Comparison of ENCODE assay signal across 19 mouse cellular contexts in the genomic region with DNA sequence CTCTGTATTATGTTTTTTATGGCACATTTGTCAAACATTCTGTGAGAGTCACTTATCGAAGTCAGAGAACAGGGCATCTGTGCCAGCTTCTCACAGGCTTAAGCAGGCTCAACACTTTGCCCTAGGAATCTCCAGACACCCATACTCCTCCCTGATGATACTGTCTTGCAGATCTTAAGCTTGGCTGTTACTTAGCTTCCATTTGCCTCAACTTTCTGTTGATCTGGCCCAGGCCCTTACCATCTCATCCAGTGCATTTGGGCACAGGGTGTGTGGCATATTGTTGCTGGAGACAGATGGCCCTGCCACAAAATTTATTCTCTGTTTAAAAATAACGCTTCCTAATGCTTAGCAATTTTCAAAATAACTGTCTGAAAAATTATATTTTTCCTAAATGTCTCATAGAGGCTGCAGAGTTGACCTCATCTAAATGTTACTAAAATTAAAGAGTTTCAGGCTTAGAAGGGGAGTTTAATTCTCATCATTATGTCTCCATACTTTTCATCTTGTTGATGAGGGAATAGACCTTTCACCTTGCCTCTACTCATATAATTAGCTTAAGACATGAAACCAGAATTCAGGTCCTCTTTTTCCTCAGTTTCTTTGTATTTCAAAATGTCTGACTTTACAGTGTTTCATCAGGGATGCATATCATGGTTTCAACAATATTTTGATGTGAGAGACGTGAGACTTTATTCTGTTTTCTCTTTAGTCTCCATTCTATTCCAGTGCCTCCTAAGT.
A peak's percentile ranks its signal among the peaks of the same experiment; 100 is the strongest.
DNase-seq lines count a peak whose midpoint lies in the region; ATAC-seq and TF ChIP-seq lines count a peak whose summit lies in the region.
"Had no signal": no experiment of that assay in that cellular context is flagged by ENCODE, and none has a peak within 500 bp of the region (broad histone marks: within the 10 kb centered on the region; RNA-seq: fewer than 3 reads in every experiment).

No protein-coding gene starts in this region.

- no peak for TF ChIP-seq POLR2A in lung, adult 2 months (IDR thresholded peaks at IDR 0.05; ENCODE audit: borderline replicate concordance, extremely low read depth, low read depth, low read length)

- 0 out of 2 replicates have a peak overlapping the region, but pooled peaks have one; percentile 50 for H3K27ac ChIP-seq in forebrain, embryonic 12.5 days
- H3K27ac ChIP-seq in heart, embryonic 12.5 days (ENCODE audit: poor library complexity, severe bottlenecking), result no peak overlapping the region
- H3K27ac ChIP-seq: heart, adult 2 months; kidney, embryonic 15.5 days had no signal

- TF ChIP-seq CTCF in lung, adult 2 months (IDR thresholded peaks at IDR 0.05; ENCODE audit: insufficient read depth, low read length), result no peak

- H3K36me3 ChIP-seq in forebrain, embryonic 12.5 days (replicated peaks), result no peaks in the 10 kb centered on the region
- H3K36me3 ChIP-seq in heart, embryonic 12.5 days, result no peaks in the 10 kb centered on the region
- H3K36me3 ChIP-seq: kidney, embryonic 15.5 days had no signal

- H3K4me2 ChIP-seq in forebrain, embryonic 12.5 days, result no peak overlapping the region
- H3K4me2 ChIP-seq in heart, embryonic 12.5 days, result no peak overlapping the region
- H3K4me2 ChIP-seq: kidney, embryonic 15.5 days had no signal

- no peaks in the 10 kb centered on the region for H3K4me1 ChIP-seq in forebrain, embryonic 12.5 days
- no peaks in the 10 kb centered on the region for H3K4me1 ChIP-seq in lung, adult 2 months (ENCODE audit: control insufficient read depth, insufficient read depth, low read length)
- H3K4me1 ChIP-seq in heart, embryonic 12.5 days (replicated peaks), result no peaks in the 10 kb centered on the region
- H3K4me1 ChIP-seq: kidney, embryonic 15.5 days had no signal

- H3K9me3 ChIP-seq in forebrain, embryonic 12.5 days, result no peaks in the 10 kb centered on the region
- H3K9me3 ChIP-seq in heart, embryonic 12.5 days (replicated peaks), result no peaks in the 10 kb centered on the region
- H3K9me3 ChIP-seq: kidney, embryonic 15.5 days had no signal

- 55% methylated on average over 3 of the region's 3 CpGs for WGBS in forebrain, embryonic 12.5 days
- 66% methylated on average over 3 of the region's 3 CpGs for WGBS in lung, adult 2 months
- 76% methylated on average over 3 of the region's 3 CpGs for WGBS in heart, embryonic 12.5 days

- peak; percentile 5 to 8 for DNase-seq in cerebellum, postnatal 10 days
- DNase-seq in cerebellum, adult 9-10 months, result no peak
- peak; percentile 39 to 83 for DNase-seq in layer of hippocampus, adult 18-20 months (ENCODE audit: low spot score in 2 of 2)
- peak; percentile 26 to 27 for DNase-seq in layer of hippocampus, postnatal 25 days (ENCODE audit: extremely low spot score in 1 of 2, low spot score in 1 of 2)
- DNase-seq in lung, adult 2 months, result no peak
- no peak for DNase-seq in adrenal gland, postnatal 14 days
- DNase-seq: adrenal gland, postnatal 36 days; cerebellum, adult 8-10 months; gastrocnemius, postnatal 25 days; heart, adult 2 months; liver; liver, postnatal 0 days; lung, postnatal 36 days; thymus, postnatal 4 days had no signal

- H3K27me3 ChIP-seq in forebrain, embryonic 12.5 days, result no peaks in the 10 kb centered on the region
- H3K27me3 ChIP-seq in heart, embryonic 12.5 days (replicated peaks), result no peaks in the 10 kb centered on the region
- H3K27me3 ChIP-seq: kidney, embryonic 15.5 days had no signal

- ATAC-seq in forebrain, embryonic 12.5 days (ENCODE audit: low FRiP score), result peak; percentile 42; the same call in 1 of the 2 replicates
- no peak for ATAC-seq in heart, embryonic 12.5 days (ENCODE audit: insufficient number of reproducible peaks, low FRiP score)
- ATAC-seq: hindbrain, embryonic 16.5 days; intestine, embryonic 16.5 days; liver, postnatal 0 days had no signal

- no peak overlapping the region for H3K9ac ChIP-seq in forebrain, embryonic 12.5 days
- H3K9ac ChIP-seq in heart, embryonic 12.5 days, result no peak overlapping the region
- H3K9ac ChIP-seq: kidney, embryonic 15.5 days; liver, postnatal 0 days had no signal

- H3K4me3 ChIP-seq in forebrain, embryonic 12.5 days (replicated peaks), result no peak overlapping the region
- no peak overlapping the region for H3K4me3 ChIP-seq in lung, adult 2 months (replicated peaks; ENCODE audit: extremely low read depth, low read depth, low read length)
- no peak overlapping the region for H3K4me3 ChIP-seq in heart, embryonic 12.5 days
- H3K4me3 ChIP-seq: heart, adult 2 months; kidney, embryonic 15.5 days had no signal

Comparison
In these comparisons a context has a peak if more than half of its experiments do, and no peak if none do; other contexts are left out.
1. DNase-seq: peak in cerebellum, postnatal 10 days (2 of 2), layer of hippocampus, adult 18-20 months (2 of 2) and layer of hippocampus, postnatal 25 days (2 of 2); none in cerebellum, adult 9-10 months (single experiment), lung, adult 2 months (single experiment) and adrenal gland, postnatal 14 days (single experiment).